Mouse (Mus musculus): ENCODE measurements around the gene Ddi2. TPM values are rescaled to one million over a fixed set of nuclear protein-coding genes. Genes with fewer than 3 reads are reported as not detected.

Ddi2 gene
- total RNA-seq, 1 experiment from 2014 or later: 30.6 TPM

DNA sequence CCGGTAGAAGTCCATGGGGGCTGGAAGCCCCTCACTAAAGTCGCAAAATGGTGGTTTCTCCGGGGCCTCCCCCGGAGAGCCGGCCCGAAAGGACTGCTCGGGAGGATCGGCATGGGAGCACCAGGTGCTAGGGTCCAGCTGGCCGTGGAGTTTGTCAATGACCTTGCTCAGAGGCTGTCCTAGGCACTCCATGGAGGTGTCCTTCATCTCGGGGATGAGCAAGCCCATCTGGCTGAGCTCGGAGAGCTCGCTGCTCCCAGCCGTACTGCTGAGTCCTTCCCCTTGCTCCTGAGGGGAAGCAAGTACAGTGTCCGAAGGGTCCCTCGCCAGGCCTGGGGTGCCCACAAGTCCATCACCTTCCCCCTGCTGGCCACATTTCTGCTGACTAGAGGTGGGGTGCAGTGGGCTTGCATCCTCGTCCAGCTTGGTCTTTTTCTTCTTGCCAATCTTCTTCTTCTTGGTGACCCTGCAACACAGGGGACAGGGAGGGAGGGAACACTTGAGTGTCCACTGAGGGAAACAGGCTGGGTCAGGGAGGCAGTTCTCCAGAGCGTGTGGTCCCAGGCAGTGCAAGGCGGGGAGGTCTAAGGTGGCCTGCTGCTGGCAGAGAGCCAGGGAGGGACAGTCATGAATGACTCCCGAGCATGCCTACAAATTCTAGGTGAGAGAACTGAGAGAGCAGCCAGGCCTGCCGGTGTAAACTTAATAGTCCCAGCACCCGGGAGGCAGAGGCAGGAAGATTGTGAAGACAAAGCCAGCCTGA lies 90.9 kb downstream of the Ddi2 start:
- ATAC-seq (replicated peaks; ENCODE audit: low read depth, poor library complexity, severe bottlenecking): no peak

- ATAC-seq (replicated peaks; ENCODE audit: low read depth, poor library complexity, severe bottlenecking): no peak
These were observed 92.0 kb downstream of the Ddi2 start for GRCm38 (mm10) chr4:141631250-141631649.

- no peak for ATAC-seq (replicated peaks; ENCODE audit: low read depth, poor library complexity, severe bottlenecking)
These were observed 93.2 kb downstream of the Ddi2 start for GRCm38 (mm10) chr4:141630021-141630420.

DNA sequence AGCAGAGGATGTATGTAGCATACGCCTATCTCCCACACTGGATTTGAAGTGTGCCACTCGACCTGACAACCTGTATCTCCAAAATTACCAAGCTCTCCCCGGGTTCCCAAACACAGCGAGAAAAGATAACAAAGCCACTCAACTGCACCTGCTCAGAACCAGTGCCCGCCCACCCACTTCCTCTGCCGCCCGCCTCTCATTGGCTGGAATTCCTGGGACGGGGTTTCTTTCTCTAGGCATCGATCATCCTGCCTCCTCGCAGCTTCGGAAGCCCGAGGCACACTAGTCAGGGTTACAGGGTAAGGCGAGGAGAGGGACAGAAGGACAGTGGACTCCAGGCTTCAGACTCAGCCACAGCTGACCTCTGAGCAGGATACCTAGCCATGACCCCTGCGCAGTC lies 94.6 kb downstream of the Ddi2 start:
- ATAC-seq (replicated peaks; ENCODE audit: low read depth, poor library complexity, severe bottlenecking): no peak

Other genes with a start within 250 kb of the Ddi2 start
- 32.7 and 43.0 TPM in 2 replicates for gene Spen, start 184.8 kb downstream of the Ddi2 start, total RNA-seq (2017)
- gene Fblim1, start 117.3 kb downstream of the Ddi2 start, total RNA-seq (2017): not detected in 2 replicates
- 0.29 and 0.32 TPM in 2 replicates for gene Tmem82, start 104.8 kb downstream of the Ddi2 start, total RNA-seq (2017)
- gene Slc25a34, start 99.6 kb downstream of the Ddi2 start, total RNA-seq (2017): 0.09 TPM in 1 of 2 replicates, not detected in the other
- gene Plekhm2, start 58.5 kb downstream of the Ddi2 start, total RNA-seq (2017): 3.8 and 6.3 TPM in 2 replicates
- 8.9 and 13.9 TPM in 2 replicates for gene Rsc1a1, start 37.8 kb downstream of the Ddi2 start, total RNA-seq (2017)
- gene Agmat, start 23.3 kb upstream of the Ddi2 start, total RNA-seq (2017): not detected in 2 replicates
- 4.9 and 9.0 TPM in 2 replicates for gene Dnajc16, start 67.5 kb upstream of the Ddi2 start, total RNA-seq (2017)
- gene Casp9, start 70.2 kb upstream of the Ddi2 start, total RNA-seq (2017): 12.1 and 14.2 TPM in 2 replicates
- gene Cela2a, start 102.7 kb upstream of the Ddi2 start, total RNA-seq (2017): not detected in 2 replicates
- gene Ctrc, start 122.9 kb upstream of the Ddi2 start, total RNA-seq (2017): not detected in 2 replicates
- gene Efhd2, start 151.5 kb upstream of the Ddi2 start, total RNA-seq (2017): 32.6 and 46.1 TPM in 2 replicates